In the genomic region with DNA sequence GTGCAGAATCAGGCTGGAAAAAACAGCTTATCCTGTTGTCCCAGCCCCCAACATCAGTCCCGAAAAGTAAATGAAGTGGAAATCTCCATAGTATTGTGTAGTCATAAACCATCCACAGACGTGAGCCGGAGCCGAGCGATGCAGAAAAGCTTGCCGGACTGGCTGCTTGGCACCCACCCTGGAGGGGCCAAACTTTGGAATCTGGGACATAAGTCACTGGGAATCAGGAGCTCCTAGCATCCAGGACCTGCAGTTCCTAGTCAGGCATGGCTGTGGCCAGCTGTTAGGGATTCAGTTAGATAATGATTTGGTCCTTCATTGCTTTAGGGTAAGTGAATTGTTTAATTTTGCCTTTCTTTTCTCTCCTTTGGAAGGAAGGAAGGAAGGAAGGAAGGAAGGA, we compare ENCODE assay signal across 10 mouse cellular contexts.
DNase-seq lines count a peak whose midpoint lies in the region; ATAC-seq lines count a peak whose summit lies in the region.
"Had no signal": no experiment of that assay in that cellular context is flagged by ENCODE, and none has a peak within 500 bp of the region (broad histone marks: within the 10 kb centered on the region; RNA-seq: fewer than 3 reads in every experiment).

No protein-coding gene starts in this region.

- H3K4me1 ChIP-seq in heart, embryonic 13.5 days: peaks cover 40% of the 10 kb centered on the region
- peaks cover 18% of the 10 kb centered on the region for H3K4me1 ChIP-seq in heart, embryonic 11.5 days (ENCODE audit: control insufficient read depth, insufficient read depth, low read length)
- peaks cover 10% of the 10 kb centered on the region; the same call in 1 of the 2 replicates for H3K4me1 ChIP-seq in midbrain, embryonic 14.5 days (ENCODE audit: control insufficient read depth, insufficient read depth, low read length)
- H3K4me1 ChIP-seq in midbrain, embryonic 15.5 days: peaks cover 21% of the 10 kb centered on the region
- peaks cover 7% of the 10 kb centered on the region for H3K4me1 ChIP-seq in forebrain, embryonic 14.5 days (ENCODE audit: control insufficient read depth, insufficient read depth, low read length)

- peaks cover 53% of the 10 kb centered on the region for H3K27me3 ChIP-seq in heart, embryonic 13.5 days (replicated peaks)
- peaks cover 46% of the 10 kb centered on the region for H3K27me3 ChIP-seq in heart, embryonic 11.5 days (ENCODE audit: control insufficient read depth, insufficient read depth, low read length)
- peaks cover 32% of the 10 kb centered on the region for H3K27me3 ChIP-seq in midbrain, embryonic 14.5 days (ENCODE audit: control insufficient read depth, insufficient read depth, low read length)
- peaks cover 35% of the 10 kb centered on the region for H3K27me3 ChIP-seq in midbrain, embryonic 15.5 days (replicated peaks)
- H3K27me3 ChIP-seq in forebrain, embryonic 14.5 days (replicated peaks; ENCODE audit: control insufficient read depth, insufficient read depth, low read length): peaks cover 26% of the 10 kb centered on the region

- no peaks in the 10 kb centered on the region for H3K9me3 ChIP-seq in heart, embryonic 13.5 days
- H3K9me3 ChIP-seq in heart, embryonic 11.5 days (replicated peaks; ENCODE audit: control insufficient read depth, low read length): no peaks in the 10 kb centered on the region
- no peaks in the 10 kb centered on the region for H3K9me3 ChIP-seq in midbrain, embryonic 14.5 days (ENCODE audit: control insufficient read depth, low read length)
- no peaks in the 10 kb centered on the region for H3K9me3 ChIP-seq in midbrain, embryonic 15.5 days
- no peaks in the 10 kb centered on the region for H3K9me3 ChIP-seq in forebrain, embryonic 14.5 days (replicated peaks; ENCODE audit: control insufficient read depth, low read length)

- ATAC-seq in heart, embryonic 13.5 days (ENCODE audit: extremely low read depth, insufficient number of reproducible peaks, low FRiP score, low TSS enrichment): no peak
- no peak for ATAC-seq in heart, embryonic 11.5 days (replicated peaks; ENCODE audit: insufficient number of reproducible peaks, low FRiP score, low TSS enrichment)
- ATAC-seq in midbrain, embryonic 14.5 days (ENCODE audit: low FRiP score, low TSS enrichment): no peak
- no peak for ATAC-seq in midbrain, embryonic 15.5 days (replicated peaks)
- ATAC-seq in forebrain, embryonic 14.5 days: no peak
- ATAC-seq: inflammation-experienced regulatory T-cells, adult 6 months had no signal

- peak overlapping the region; percentile 100 for H3K4me2 ChIP-seq in heart, embryonic 13.5 days
- H3K4me2 ChIP-seq in heart, embryonic 11.5 days: no peak overlapping the region
- peak overlapping the region; percentile 6; the same call in 1 of the 2 replicates for H3K4me2 ChIP-seq in midbrain, embryonic 14.5 days (ENCODE audit: low read length)
- no peak overlapping the region for H3K4me2 ChIP-seq in midbrain, embryonic 15.5 days
- no peak overlapping the region for H3K4me2 ChIP-seq in forebrain, embryonic 14.5 days (ENCODE audit: low read length)

- no peak overlapping the region for H3K27ac ChIP-seq in heart, embryonic 13.5 days (replicated peaks)
- H3K27ac ChIP-seq in heart, embryonic 11.5 days (ENCODE audit: low read depth, low read length): no peak overlapping the region
- no peak overlapping the region for H3K27ac ChIP-seq in midbrain, embryonic 14.5 days (replicated peaks; ENCODE audit: low read depth, low read length)
- H3K27ac ChIP-seq in midbrain, embryonic 15.5 days: no peak overlapping the region
- no peak overlapping the region for H3K27ac ChIP-seq in forebrain, embryonic 14.5 days (ENCODE audit: low read depth, low read length)

- no peak overlapping the region for H3K9ac ChIP-seq in heart, embryonic 13.5 days
- H3K9ac ChIP-seq in heart, embryonic 11.5 days (ENCODE audit: low read depth, low read length): no peak overlapping the region
- no peak overlapping the region for H3K9ac ChIP-seq in midbrain, embryonic 14.5 days (replicated peaks; ENCODE audit: low read length)
- no peak overlapping the region for H3K9ac ChIP-seq in midbrain, embryonic 15.5 days
- no peak overlapping the region for H3K9ac ChIP-seq in forebrain, embryonic 14.5 days (ENCODE audit: low read length)

- no peak overlapping the region for H3K4me3 ChIP-seq in heart, embryonic 13.5 days
- no peak overlapping the region for H3K4me3 ChIP-seq in heart, embryonic 11.5 days (ENCODE audit: low read depth, low read length)
- no peak overlapping the region for H3K4me3 ChIP-seq in midbrain, embryonic 14.5 days (replicated peaks; ENCODE audit: low read depth, low read length)
- no peak overlapping the region for H3K4me3 ChIP-seq in midbrain, embryonic 15.5 days
- no peak overlapping the region for H3K4me3 ChIP-seq in forebrain, embryonic 14.5 days (ENCODE audit: low read depth, low read length)

- WGBS in heart, embryonic 13.5 days: 83% methylated on average over 6 of the region's 6 CpGs
- 76% methylated on average over 6 of the region's 6 CpGs for WGBS in heart, embryonic 11.5 days (ENCODE audit: insufficient replicate concordance)
- 56% methylated on average over 6 of the region's 6 CpGs for whole genome bisulfite sequencing in midbrain, embryonic 14.5 days
- WGBS in midbrain, embryonic 15.5 days: 57% methylated on average over 6 of the region's 6 CpGs
- WGBS in forebrain, embryonic 14.5 days: 48% methylated on average over 6 of the region's 6 CpGs

- no peaks in the 10 kb centered on the region for H3K36me3 ChIP-seq in heart, embryonic 13.5 days
- H3K36me3 ChIP-seq in heart, embryonic 11.5 days (ENCODE audit: control insufficient read depth, insufficient read depth, low read length): no peaks in the 10 kb centered on the region
- no peaks in the 10 kb centered on the region for H3K36me3 ChIP-seq in midbrain, embryonic 14.5 days (ENCODE audit: control insufficient read depth, insufficient read depth, low read length)
- no peaks in the 10 kb centered on the region for H3K36me3 ChIP-seq in midbrain, embryonic 15.5 days (replicated peaks)
- H3K36me3 ChIP-seq in forebrain, embryonic 14.5 days (ENCODE audit: control insufficient read depth, insufficient read depth, low read length): no peaks in the 10 kb centered on the region

- no peak for DNase-seq in midbrain, embryonic 14.5 days
- DNase-seq in kidney, postnatal 14 days: peak; percentile 73
- DNase-seq in retina, postnatal 1 day: no peak
- DNase-seq in right cerebral cortex, postnatal 14 days: no peak
- DNase-seq in forebrain, embryonic 14.5 days (ENCODE audit: low spot score): no peak
- DNase-seq: embryo, embryonic 11 days had no signal

Comparison
In these comparisons a context has a peak if more than half of its experiments do, and no peak if none do; other contexts are left out.
1. H3K4me2 ChIP-seq: peak in heart, embryonic 13.5 days (single experiment) and midbrain, embryonic 14.5 days (single experiment); none in heart, embryonic 11.5 days (single experiment), midbrain, embryonic 15.5 days (single experiment) and forebrain, embryonic 14.5 days (single experiment).